Mouse (Mus musculus): Measurements from ENCODE around the gene Gpr33.

Gene Gpr33

DNA sequence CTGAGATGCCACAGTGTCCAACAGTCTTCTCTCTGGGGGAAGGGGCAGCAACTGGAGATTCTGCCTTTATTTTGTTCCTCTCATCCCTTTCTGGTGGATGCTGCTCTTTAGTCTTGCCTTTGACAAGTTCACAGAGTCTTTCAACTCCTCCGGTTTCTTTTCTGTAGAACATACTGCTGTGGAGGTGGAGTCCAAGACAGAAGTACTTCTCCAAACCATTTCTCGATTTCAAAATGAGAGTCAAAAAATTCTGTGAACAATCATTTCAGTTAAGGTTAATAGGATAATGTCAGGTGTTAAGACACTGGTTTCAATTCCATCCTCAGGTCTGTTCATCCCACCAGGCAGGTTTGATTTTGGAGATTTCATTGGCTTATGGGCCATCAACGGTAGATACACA, at the start of gene Gpr33:
TSS of gene Gpr33 (minus strand) at position 101 of the 400 bp plus-strand sequence.
- no peak for DNase-seq

DNA sequence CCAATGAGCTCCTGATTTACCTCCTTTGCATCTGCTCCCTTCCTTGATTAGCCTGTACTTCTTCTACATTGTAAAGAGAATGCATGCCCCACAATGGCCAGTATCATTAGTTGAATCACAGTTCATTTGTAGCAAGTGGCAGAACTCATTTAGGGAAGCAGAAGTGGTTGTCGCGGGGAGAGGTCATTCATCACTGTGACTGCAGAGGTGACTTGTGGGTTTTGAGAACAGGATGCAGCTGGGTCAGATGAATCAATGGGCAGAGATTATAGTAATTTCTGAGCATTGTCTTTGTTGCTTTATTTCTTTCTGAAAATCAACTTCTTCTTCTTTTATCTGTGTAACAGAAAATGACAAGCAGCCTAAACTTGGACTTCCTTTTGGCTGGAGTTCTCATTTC, 21.5 kb upstream of the Gpr33 start:
- DNase-seq, result no peak

DNA sequence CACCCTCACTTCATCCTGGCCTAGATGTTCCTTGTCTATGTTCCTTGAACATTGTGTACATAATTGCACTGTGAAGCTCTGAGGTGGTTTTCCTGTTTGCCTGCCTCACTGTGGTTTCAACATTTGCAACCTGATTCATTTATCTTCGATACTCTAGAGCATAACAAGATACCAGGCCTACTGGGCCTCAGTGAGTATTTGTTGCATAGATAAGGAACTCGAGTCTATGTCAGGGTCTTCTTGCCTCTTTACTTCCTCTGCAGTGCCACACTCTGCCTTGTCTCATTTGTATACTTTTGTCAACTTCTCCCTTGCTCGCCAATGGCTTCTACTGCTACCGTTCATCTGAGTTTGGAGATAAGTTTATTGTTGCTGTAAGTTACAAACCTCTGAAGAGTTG, 18.5 kb upstream of the Gpr33 start:
- no peak for DNase-seq

DNA sequence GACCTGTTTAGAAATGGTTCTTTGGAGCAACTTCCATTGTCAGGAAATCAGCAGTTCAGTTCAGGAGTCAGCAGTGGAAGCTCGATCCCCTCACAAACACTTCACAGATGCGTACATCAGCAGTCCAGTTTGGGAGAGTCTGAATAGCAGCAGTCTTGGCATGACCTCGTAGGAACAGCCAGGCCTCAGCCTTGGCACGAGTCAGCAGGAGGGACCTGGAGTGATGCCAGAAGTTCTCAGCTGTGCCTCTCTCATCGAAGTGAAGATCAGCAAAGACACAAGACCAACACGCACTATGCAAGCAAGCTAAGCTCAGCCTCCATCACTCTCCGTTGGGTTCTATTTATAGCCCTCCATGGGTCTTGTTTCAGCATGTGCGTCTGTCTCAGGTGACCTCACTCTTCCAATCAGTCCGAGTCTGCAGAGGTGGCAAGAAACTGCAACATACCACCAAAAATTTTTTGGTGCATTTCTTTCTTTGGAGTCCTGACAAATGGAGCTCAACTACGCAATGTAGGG, 15.0 kb upstream of the Gpr33 start:
- no peak for DNase-seq

DNA sequence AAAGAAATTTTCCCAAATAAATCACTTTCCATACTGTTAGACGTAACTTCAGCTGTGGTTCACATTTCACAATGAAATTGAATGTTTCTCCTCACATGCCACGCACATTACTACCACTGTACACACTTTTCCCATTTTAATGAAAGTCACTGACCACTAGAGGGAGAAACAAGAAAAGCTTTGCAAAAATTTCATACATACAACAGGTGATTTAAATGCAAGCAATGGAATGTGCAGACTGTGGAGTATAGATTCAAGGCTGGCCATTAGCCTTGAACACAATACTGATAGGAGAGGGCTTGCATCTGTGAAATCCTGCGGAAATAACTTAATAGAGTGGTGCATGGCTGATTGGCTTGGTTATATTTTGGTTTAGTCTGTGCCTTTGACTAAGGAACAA, 10.5 kb upstream of the Gpr33 start:
- no peak for DNase-seq

DNA sequence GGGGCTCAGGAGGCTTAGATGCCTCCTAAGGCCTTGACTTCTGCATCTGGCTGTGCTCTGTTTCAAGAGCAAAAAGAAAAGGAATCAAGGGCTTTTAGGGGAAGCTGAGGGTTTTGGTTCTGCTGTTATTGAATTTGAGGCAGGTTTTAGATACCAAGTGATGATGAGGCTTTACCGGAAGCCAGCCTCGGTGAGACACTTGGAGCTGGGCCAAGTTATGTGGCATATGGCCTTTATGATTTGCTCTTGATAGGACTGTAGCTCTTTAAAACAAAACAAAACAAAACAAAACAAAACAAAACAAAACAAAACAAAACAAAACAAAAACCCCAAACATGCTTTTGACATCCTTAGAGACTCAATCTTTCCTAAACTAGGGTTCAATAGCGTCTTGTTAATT, 7.1 kb upstream of the Gpr33 start:
- no peak for DNase-seq

DNA sequence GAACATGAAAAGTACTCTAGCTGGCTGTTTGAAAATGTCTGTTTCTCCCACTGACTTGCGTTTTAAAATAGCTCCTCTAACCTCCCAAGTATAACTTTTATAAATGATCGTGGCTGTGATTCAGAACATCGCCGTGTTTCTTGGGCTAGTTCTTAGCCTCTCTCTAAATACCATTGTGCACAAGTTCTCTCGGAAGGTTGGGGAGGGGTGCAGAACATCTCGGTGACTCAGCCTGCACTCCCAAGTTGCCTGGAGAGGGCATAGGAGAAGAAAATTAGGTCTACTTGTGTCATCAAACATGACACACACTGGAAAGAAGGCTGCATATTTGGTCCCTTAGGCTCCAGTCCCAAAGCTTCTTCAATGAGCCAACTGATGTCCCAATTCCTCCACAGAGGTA, 4.4 kb upstream of the Gpr33 start:
- DNase-seq, result no peak

DNA sequence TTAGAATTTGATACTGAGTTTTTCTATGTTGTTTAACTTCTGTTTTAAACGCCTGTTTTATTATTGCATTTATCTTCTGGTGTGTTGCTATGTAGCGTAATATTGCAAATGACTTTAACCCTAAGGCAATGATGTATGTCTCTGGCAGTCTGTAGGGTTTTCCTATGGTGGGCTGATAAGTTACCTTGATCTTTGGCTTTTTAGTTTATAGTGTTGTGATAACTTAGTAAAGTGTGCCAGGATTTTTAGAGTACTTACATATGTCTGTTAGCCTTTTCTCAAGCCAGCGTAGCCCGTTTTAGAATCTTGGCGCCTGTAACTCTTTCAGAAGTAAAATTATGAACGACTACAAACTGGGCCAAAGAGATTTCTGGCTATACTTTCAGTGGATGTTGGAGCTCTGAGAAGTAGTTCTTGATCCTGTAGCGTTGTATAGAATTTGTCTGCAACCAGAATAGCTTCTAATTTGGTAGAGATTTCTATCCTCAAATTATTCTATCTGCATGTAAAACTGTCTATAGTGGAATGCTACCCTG, 13.3 kb downstream of the Gpr33 start:
- DNase-seq, result no peak

DNA sequence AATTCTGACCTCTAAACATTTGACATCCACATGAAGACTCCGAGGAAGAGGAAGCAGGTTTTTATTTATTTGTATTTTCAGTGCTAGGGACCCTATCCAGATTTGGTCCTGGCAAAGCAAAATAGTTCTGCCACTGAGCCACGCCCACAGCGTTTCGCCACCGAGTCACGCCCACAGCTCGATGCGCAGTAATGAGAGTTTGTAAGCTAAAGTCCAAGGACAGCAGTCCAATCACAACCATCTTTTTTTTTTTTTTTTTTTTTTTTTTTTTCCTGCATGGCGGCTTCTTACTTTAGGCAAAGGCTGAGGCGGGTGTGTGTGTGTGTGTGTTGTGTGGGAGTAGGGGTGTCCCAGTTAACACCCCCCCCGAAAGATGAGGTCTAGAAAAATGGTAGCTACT, 13.8 kb downstream of the Gpr33 start:
- DNase-seq, result no peak

DNA sequence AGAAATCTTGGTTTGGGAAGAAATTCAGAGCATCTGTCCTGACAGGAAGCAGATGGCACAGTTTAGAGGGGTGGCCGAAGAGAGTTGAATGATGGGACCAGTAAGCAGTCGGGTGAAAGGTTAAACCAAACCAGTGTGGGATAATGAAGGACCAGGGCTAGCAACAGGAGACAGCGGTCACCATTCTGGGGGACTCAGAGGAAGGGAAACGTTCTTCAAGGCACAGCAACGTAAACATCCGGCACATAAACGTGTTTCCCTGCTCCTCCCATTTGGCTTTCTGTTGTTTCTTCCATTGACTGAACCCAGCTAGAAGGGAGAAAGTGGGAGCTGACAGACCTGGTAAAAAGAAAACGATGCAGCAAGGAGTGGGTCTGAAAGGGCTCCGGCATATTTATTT, 14.6 kb downstream of the Gpr33 start:
- DNase-seq, result no peak

DNA sequence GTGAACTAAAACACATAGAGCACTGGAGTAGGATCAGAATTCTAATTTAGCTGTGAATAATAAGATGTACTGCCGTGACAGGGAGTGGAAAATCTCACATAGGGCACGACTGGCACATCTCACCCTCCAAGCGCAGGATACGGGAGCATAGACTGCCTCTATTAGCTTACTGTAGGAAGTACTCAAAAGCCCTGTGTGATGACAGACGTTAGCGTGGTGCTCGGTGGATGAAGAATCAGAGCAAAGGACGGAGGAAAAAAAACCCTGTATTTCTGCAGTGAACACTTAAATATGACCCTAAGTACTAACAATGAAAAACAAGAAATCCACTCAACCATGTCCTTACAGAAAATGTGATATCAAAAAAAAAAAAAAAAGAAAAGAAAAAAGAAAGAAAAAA, 15.7 kb downstream of the Gpr33 start:
- DNase-seq, result no peak

DNA sequence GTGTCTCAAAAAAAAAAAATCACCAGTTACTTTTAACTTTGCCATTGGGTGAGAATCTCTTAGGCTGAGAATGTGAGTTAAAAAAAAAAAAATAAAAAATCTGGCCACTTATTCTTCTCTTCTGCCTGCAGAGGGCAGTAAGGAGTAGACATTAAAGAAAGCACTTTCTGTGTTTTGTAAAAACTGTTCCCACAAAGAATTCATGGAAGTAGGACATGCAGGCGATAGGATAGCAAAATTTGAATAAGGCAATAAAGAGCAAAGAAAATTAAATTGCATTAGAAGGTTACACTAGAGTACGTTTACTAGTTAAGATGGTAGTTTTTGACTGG, 17.3 kb downstream of the Gpr33 start:
- DNase-seq, result no peak

DNA sequence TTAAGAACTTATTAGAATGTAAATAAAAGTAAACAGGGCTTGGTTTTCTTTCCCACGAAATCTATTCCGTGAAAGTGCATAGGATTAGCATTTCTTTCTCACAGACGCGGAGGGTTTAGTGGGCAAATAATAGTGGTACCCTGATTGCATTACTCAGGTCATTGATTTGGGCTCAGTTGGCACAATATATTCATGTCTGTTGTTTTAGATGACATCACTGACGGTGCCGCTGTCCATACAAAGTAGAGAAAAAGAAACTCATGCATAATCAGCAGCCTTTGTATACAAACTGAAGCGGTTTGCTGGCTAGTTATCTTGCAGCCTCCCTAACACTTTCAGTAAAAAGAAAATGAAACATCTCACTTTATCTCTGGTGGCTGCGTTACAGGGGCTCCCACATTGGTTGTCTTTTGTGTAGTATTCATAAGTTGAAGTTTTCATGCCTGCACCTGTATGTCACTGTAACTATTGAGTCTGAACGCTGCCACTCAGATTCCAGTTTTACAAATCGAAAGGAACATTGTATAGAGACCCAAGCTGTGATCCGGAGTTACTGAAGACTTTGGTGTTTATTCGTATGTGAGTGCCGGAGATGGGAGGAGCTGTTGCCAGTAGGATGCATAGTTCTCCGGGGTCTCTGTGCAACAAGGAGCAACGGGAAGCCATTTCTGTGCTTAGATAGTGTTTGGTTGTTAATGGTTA, 17.8 kb downstream of the Gpr33 start:
- no peak for DNase-seq

DNA sequence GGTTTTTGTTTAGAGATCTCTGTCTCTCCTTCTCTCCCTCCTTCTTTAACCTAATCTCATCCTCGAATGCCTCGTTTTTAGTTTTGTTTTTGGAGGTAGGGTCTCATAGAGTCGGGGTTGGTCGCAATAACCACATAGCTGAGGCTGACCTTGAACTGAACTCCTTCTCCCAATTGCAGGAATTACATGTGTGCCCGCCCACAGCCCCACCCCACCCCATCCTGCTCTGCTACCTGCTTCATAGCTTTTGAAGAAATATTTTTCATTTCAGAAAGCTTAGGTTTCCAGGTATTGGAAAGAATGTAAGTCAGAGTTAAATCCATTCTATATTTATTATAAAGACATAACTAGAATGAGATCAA, 21.2 kb downstream of the Gpr33 start:
- DNase-seq, result no peak

DNA sequence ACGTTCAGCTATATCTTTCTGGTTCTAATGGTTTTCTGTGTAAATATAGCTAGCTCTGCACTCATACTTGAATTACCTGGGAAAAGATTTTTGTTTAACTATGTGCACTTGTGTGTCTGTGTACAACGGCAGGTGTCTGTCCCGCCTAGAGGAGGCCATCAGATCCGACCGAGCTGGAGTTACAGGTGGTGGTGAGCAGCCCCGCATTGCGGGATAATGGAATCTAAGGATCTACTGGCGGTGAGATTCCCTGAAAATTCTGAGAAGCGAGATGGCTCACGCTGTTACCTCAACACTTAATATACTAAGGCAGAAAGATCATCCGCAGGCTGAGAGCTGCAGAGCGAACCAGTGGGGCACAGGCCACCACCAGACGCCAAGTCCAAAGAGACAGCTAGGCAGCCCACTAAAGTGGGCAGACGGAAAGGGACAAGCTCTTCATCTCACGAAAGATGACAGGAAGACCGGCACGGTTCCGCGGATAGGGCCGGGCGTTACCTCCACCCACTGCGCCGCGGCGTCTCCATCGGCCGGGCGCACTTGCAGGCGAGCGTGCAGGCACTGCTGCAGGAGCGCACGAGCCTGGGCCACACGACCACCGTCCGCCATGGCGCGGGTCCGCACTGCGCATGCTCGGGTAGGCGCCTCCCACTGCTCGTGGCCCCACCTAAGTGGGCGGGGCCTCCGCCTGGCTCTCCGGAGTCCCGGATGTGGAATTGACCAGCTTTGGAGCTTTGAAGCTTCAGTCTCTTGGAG, 21.8 kb downstream of the Gpr33 start, which contains the start of gene Dtd2:
TSS of gene Dtd2 (minus strand) at position 625 of the 756 bp plus-strand sequence.
- DNase-seq, result peak; percentile 97 to 98

DNA sequence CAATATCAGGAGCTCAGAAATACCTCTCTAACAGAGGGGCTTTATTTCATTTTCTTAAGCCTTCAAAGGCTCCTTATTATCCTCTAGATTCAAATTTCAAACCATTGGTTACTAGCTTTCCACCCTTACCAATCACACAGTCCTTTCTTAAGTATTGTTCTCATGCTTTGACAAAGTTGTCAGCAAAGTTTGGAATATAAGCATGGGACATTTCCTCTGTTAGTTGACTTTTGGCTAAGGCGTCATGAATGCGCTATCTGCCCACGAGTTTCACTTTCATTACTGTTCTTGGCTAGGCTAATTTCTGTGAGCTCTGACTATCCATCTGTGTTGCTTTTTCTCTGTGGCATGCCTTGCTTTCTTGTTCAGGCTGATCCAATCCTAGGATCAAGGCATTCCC, 25.1 kb downstream of the Gpr33 start:
- no peak for DNase-seq

DNA sequence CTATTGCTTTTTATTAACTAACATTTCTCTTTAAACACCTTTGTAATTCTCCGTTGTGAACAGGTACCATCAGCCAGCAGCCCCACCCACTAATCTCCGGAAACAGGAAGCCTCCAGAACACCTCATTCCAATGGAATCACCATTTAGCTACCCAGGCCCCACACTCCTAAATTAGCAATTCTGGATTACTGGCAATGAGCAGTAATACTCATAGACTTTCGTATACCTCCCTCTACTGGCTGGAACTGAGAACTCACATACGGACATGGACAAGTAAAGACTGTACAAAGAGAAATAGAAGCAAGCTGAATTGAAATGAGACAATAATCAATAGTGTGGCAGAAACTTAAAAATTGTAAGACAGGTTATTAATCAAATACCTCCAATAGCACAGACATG, 26.3 kb downstream of the Gpr33 start:
- peak; percentile 62 to 66 for DNase-seq

DNA sequence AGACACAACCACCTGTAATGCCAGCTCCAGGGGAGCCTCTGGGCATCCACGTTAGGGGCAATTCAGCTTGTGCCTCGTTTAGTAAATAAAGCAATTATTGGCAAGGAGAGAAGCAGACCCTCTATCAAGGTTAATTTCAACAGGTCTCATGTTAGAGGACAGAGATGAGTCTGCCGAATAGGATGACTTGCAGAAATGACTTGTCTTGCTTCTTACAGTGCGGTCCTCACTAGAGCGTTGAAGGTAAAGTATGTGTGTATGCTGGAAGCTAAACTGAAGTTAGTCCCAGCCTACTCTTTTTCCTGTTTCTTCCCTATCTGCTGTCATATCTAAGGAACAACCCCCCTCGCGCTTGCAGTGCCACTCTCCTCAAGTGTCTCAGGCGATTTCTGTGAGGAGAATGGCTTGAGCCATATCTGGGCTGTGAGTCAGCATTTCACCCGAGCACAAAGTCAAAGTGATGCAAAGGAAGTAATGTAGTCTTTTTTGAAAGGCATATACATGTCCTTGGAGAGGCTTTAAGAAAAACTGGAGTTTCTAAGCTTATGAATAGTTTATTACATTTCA, 29.4 kb downstream of the Gpr33 start:
- DNase-seq, result no peak

DNA sequence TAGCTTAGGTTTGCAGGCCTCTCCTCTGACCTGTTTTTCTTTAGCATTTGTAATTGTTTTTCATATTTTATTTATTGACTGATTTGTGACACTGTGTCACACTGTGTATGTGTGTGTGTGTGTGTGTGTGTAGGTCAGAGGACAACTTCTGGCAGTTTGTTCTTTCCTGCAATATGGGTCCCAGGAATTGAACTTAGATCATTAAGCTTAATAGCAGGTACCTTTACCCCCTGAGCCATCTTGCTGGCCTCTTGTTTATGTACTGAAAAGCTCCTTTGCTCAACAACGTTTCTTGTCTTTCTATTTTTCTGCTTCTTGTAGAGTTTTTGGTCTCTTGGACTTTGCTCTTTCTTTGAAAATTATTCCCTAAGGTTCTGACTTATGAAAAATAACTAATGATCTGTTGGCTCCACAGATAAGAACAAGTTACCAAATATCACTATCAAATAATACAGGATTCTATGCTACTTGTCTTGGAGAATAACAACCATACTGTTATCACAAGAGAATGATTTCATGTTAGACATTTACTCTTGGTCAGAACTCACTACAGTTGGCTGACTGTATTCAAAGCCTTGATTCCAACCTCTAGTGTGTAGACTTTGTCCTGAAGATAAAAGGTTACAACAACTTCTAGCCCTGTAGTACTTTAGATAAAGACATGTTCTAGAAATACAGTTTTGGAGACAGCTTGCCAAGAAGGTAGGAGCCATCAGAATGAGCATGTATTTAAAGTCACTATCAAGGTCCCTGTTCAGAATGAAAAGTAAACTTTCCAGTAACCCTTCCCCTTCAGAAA, 31.9 kb downstream of the Gpr33 start:
- DNase-seq, result no peak

DNA sequence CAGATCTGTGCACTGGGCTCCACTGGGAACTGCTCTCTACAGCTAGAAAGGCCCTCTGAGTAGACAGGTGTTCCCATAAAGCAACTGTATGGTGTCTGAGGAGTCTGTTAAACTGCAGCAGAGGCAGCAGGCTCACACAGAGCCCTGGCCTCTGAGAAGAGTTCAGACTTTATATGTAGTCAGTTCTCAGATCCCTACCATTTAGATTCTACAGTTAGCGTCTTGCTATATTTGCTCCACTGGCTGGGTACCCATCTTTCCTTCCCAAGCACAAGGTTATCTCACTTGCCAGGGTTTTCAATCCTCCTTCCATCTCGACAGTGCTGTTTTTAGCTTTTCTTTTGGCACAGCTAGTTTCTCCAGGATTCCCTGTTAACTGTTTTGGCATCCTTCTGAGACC, 37.2 kb downstream of the Gpr33 start:
- DNase-seq, result no peak

DNA sequence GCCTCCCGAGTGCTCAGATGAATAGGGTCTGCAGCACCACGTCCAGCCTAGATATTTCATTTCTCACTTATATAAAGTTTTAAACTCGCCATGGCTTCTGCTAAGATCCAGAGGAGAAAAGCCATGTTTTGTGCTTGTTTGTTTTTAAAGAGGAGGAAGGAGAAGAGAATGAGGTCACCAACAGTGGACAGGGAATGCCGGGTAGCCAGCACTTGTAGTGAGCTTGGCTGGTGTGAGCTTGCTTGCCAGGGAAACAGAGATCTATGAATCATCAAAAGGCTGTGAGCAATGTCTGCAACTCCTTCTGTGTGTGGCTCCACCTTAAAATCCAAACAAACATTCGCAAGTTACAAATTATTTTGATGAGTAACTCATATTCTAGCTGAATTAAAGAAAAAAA, 39.3 kb downstream of the Gpr33 start:
- DNase-seq, result no peak

DNA sequence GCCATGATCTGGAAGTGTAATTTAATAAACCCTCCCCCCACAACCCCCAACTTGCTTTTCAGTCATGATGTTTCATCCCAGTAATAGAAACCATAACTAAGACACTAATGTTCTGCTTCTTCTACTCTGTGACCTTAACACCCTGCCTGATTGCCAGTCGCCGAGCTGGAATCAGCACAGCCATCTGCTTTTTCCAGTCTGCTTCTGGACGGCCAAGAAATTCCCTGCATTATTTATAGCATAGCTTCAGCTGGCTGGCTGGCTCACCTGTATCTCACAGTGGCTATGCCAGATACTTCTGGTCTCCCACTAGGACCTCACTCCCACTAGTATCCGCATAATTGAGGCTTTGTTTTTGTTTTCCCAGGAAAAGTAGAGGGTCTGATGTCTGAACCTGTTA, 42.0 kb downstream of the Gpr33 start:
- no peak for DNase-seq

DNA sequence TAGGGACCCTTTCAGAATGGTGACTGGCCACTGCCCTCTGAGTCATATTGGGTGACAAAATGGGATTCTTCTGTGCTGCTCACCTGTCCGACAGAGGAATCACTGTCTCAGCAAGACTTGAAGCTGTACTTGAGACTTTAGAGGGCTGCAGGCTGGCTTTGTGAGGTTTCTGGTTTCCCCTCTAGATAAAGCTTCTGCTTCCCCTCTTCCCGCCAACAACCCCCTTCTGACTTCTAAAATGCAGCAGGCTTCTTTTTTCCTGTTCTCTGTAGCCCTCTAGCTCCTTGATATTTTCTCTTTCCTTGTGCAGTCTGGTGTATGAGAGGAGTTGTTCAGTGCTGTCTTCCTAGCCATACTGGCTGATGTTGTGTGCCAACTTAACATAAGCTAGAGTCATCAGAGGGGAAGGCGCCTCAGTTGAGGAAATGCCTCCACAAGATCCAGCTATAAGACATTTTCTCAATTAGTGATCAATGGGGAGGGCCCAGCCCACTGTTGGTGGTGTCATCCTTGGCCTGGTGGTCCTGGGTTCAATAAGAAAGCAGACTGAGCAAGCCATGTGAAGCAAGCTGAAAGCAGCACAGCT, 42.6 kb downstream of the Gpr33 start:
- no peak for DNase-seq

Measured in B cell, adult 2 months (primary cell).